Mouse (Mus musculus): ENCODE results near the gene Pou6f1. TPM values are rescaled to one million over a fixed set of nuclear protein-coding genes. Genes with fewer than 3 reads are reported as not detected.
A peak's percentile ranks its signal among the peaks of the same experiment; 100 is the strongest.
"Not testable (repeated sequence)": the region's sequence is repeated elsewhere in the genome, so short reads cannot be mapped to it uniquely, and the experiment has no call there.

The Pou6f1 gene
- polyA plus RNA-seq, 1 experiment from 2014 or later = 4.7 TPM

- WGBS = 86% methylated on average over 12 of the region's 12 CpGs
- peaks cover 70% of the 10 kb centered on the region for H3K27me3 ChIP-seq (ENCODE audit: low read depth, poor library complexity, severe bottlenecking)
- H3K36me3 ChIP-seq = no peaks in the 10 kb centered on the region
Observed at GRCm38 (mm10) chr15:100631454-100632170, 31.8 kb upstream of the Pou6f1 start.

GRCm38 (mm10) chr15:100630126-100630525 lies 30.3 kb upstream of the Pou6f1 start:
- peaks cover 10% of the 10 kb centered on the region for H3K4me1 ChIP-seq
- no peaks in the 10 kb centered on the region for H3K36me3 ChIP-seq
- H3K9me3 ChIP-seq (replicated peaks) = no peaks in the 10 kb centered on the region
- no peak for DNase-seq (ENCODE audit: low spot score)
- H3K27me3 ChIP-seq (ENCODE audit: low read depth, poor library complexity, severe bottlenecking) = peaks cover 55% of the 10 kb centered on the region
- 69% methylated on average over 3 of the region's 3 CpGs for WGBS
- H3K4me3 ChIP-seq = no peak overlapping the region
- no peak overlapping the region for H3K27ac ChIP-seq (replicated peaks)

More at GRCm38 (mm10) chr15:100631454-100632170, 31.8 kb upstream of the Pou6f1 start:
- no peak overlapping the region for H3K27ac ChIP-seq (replicated peaks)
- H3K9me3 ChIP-seq (replicated peaks) = no peaks in the 10 kb centered on the region
- peaks cover 16% of the 10 kb centered on the region for H3K4me1 ChIP-seq
- DNase-seq (ENCODE audit: low spot score) = no peak
- no peak overlapping the region for H3K4me3 ChIP-seq

DNA sequence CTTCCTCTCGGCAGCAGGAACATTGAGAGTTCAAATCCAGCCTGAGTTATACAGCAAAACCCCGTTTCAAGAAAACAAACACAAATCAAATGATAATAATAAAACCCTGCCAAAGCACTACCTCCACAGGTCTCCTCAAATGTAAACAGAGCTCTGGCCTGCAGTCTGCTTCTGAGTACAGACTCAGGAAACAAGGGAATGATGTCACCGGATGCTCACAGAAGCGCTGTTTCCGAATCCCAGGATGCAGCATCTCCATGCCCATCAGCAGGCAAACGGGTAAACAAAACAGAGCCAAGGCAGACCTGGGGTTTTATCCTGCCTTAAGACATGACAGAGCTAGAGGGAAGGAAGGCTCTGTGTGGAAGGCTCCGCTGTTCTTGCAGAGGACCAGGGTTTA lies 29.0 kb upstream of the Pou6f1 start:
- H3K4me3 ChIP-seq = no peak overlapping the region
- H3K27ac ChIP-seq (replicated peaks) = no peak overlapping the region
- WGBS = 58% methylated on average over 7 of the region's 7 CpGs
- DNase-seq (ENCODE audit: low spot score) = no peak
- H3K36me3 ChIP-seq = no peaks in the 10 kb centered on the region
- peaks cover 10% of the 10 kb centered on the region for H3K4me1 ChIP-seq
- peaks cover 43% of the 10 kb centered on the region for H3K27me3 ChIP-seq (ENCODE audit: low read depth, poor library complexity, severe bottlenecking)
- H3K9me3 ChIP-seq (replicated peaks) = no peaks in the 10 kb centered on the region

DNA sequence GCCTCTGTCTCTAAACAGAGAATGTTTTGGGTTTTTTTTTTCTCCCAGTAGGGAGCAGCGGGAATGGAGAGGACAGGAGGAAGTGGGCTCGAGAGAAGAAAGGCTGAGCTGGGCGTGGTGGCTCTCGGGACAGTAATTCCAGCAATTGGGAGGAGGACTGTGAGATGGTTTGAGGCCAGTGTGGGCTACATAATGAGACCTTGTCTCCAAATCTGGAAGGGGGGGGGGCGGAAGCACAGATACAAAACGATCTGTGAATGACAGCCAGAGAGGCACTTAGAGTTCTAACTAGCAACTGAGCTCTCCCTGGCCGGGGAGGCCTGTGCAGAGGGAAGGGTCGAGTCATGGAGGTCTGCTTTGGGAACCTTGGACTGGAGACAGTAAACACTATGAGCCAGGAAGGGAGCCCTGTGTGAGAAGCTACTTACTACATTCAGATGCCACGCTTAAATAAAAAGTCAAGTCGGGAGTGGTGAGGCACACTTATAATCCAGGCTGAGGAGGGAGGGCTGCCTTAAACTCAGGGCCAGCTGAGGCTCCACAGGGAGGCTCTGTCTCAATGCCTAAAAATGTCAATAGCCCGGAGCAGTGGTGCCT lies 28.1 kb upstream of the Pou6f1 start:
- no peak for DNase-seq (ENCODE audit: low spot score)
- peak overlapping the region; percentile 1; the same call in 1 of the 2 replicates for H3K27ac ChIP-seq (replicated peaks)
- 4% methylated on average over 11 of the region's 11 CpGs for WGBS

GRCm38 (mm10) chr15:100627287-100627686 lies 27.5 kb upstream of the Pou6f1 start:
- WGBS = 16% methylated on average over 10 of the region's 10 CpGs
- Histone ChIP-seq H3K36me3 (no peaks in the 10 kb centered on the region), H3K27me3 (ENCODE audit: low read depth, poor library complexity, severe bottlenecking) (peaks cover 28% of the 10 kb centered on the region), H3K4me1 (peaks cover 10% of the 10 kb centered on the region), H3K4me3 (no peak overlapping the region), H3K27ac (replicated peaks) (no peak overlapping the region), H3K9me3 (replicated peaks) (no peaks in the 10 kb centered on the region)
- DNase-seq (ENCODE audit: low spot score) = no peak

More for the DNA sequence above, 28.1 kb upstream of the Pou6f1 start:
- H3K4me1 ChIP-seq = peaks cover 10% of the 10 kb centered on the region
- H3K36me3 ChIP-seq = no peaks in the 10 kb centered on the region
- no peaks in the 10 kb centered on the region for H3K9me3 ChIP-seq (replicated peaks)
- H3K4me3 ChIP-seq = peak overlapping the region; percentile 14; the same call in 1 of the 2 replicates
- H3K27me3 ChIP-seq (ENCODE audit: low read depth, poor library complexity, severe bottlenecking) = peaks cover 34% of the 10 kb centered on the region

- WGBS = 90% methylated on average over 3 of the region's 3 CpGs
Observed at GRCm38 (mm10) chr15:100624435-100624834, 24.7 kb upstream of the Pou6f1 start.

DNA sequence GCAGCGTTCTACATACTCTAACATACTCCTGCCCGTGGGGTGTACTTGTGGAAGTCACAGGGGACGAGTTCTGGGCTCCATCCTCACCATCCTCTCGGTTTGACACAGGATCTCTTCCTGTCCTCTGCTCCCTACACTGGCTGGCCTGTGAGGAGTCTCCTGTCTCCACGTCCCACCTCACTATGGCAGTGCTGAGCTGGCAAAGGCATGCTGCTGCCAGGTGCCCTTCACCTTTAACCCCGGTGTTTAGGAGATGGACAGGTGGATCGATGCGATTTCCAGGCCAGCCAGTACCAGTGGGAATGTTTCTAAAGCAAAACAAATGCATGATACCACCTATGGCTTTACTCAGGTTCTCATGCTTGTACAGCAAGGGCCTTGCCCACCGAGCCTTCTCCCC lies 24.0 kb upstream of the Pou6f1 start:
- no peak overlapping the region for H3K4me3 ChIP-seq
- no peaks in the 10 kb centered on the region for H3K9me3 ChIP-seq (replicated peaks)
- peaks cover 29% of the 10 kb centered on the region for H3K36me3 ChIP-seq
- H3K27me3 ChIP-seq (ENCODE audit: low read depth, poor library complexity, severe bottlenecking) = peaks cover 10% of the 10 kb centered on the region; the same call in 1 of the 2 replicates
- WGBS = 87% methylated on average over 9 of the region's 9 CpGs
- H3K4me1 ChIP-seq = peaks cover 10% of the 10 kb centered on the region
- DNase-seq (ENCODE audit: low spot score) = no peak
- H3K27ac ChIP-seq (replicated peaks) = no peak overlapping the region

More at GRCm38 (mm10) chr15:100624435-100624834, 24.7 kb upstream of the Pou6f1 start:
- H3K9me3 ChIP-seq (replicated peaks) = no peaks in the 10 kb centered on the region
- no peak overlapping the region for H3K27ac ChIP-seq (replicated peaks)
- peaks cover 10% of the 10 kb centered on the region for H3K4me1 ChIP-seq
- peaks cover 17% of the 10 kb centered on the region; the same call in 1 of the 2 replicates for H3K27me3 ChIP-seq (ENCODE audit: low read depth, poor library complexity, severe bottlenecking)
- H3K4me3 ChIP-seq = no peak overlapping the region
- peaks cover 23% of the 10 kb centered on the region for H3K36me3 ChIP-seq
- DNase-seq (ENCODE audit: low spot score) = no peak

DNA sequence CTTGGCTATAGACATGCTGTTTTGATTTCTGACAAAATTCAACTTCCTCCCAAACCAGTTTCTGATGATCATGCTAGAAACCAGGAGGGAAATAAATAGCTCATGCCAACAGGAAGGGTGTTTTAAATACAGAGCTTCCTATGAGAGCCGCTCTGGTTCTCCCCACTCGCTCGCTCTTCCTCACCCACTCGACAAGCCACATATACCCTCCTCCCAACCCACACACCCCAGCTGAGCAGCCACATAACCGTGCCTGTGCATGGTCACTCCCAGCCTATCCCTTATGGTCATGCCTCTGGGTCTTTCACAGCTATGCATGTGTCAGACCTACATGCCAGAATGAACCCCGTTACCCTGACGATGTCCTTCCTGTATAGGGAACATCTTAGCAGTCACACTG lies 22.4 kb upstream of the Pou6f1 start:
- Histone ChIP-seq H3K9me3 (replicated peaks) (no peaks in the 10 kb centered on the region), H3K27me3 (ENCODE audit: low read depth, poor library complexity, severe bottlenecking) (no peaks in the 10 kb centered on the region), H3K36me3 (peaks cover 44% of the 10 kb centered on the region), H3K4me3 (no peak overlapping the region), H3K4me1 (no peaks in the 10 kb centered on the region), H3K27ac (replicated peaks) (no peak overlapping the region)
- 89% methylated on average over 7 of the region's 7 CpGs for WGBS
- DNase-seq (ENCODE audit: low spot score) = no peak

DNA sequence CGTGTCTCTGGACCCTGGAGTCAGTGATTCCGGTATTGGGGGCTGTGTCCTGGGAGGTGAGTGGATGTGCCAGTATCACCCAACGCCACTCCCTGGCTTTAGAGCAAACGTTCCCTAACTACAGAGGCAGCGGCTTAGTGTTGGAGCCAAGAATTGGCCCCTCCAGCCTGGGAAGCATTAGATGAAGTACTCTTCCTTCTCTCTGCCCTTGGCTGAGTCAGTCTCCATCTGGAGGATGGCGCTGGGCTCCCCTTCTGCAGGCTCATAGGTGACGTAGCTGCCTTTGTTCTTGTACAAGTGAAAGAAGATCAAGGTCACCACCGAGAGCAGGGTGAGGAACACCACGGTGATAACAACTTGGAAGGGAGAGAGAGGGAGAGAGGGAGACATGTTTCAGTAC lies 21.9 kb upstream of the Pou6f1 start:
- H3K9me3 ChIP-seq (replicated peaks); H3K27me3 ChIP-seq (ENCODE audit: low read depth, poor library complexity, severe bottlenecking); H3K4me1 ChIP-seq; DNase-seq (ENCODE audit: low spot score); H3K27ac ChIP-seq (replicated peaks); H3K4me3 ChIP-seq: not testable (repeated sequence)
- peaks cover 47% of the 10 kb centered on the region for H3K36me3 ChIP-seq
- 78% methylated on average over 9 of the region's 9 CpGs for WGBS

GRCm38 (mm10) chr15:100619200-100619599 lies 19.4 kb upstream of the Pou6f1 start:
- DNase-seq (ENCODE audit: low spot score) = no peak
- no peak overlapping the region for H3K27ac ChIP-seq (replicated peaks)
- peaks cover 47% of the 10 kb centered on the region for H3K36me3 ChIP-seq
- H3K4me1 ChIP-seq = peaks cover 19% of the 10 kb centered on the region
- H3K4me3 ChIP-seq = no peak overlapping the region
- no peaks in the 10 kb centered on the region for H3K9me3 ChIP-seq (replicated peaks)
- peaks cover 2% of the 10 kb centered on the region; the same call in 1 of the 2 replicates for H3K27me3 ChIP-seq (ENCODE audit: low read depth, poor library complexity, severe bottlenecking)
- 91% methylated on average over 7 of the region's 7 CpGs for WGBS

DNA sequence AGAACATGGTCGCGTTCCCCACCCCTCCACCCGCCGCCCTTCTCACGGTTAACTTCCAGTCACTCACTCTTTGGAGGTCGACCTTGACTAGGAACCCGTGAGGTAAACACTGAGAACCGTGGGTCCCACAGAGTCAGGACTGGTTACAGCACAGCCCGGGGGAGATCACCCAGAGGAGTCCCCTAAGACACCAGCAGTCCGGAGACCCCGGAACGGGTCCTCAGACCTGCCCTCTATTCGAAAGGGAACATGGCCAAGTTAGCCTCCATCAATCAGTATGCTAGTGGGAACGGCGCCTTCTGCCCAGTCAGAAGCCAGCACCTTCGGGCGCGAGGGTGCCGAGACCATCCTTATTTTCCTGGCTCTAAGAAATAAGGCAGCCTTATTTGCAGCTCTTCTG lies 16.4 kb upstream of the Pou6f1 start:
- H3K4me3 ChIP-seq = peak overlapping the region; percentile 92
- no peaks in the 10 kb centered on the region for H3K9me3 ChIP-seq (replicated peaks)
- peaks cover 29% of the 10 kb centered on the region for H3K4me1 ChIP-seq
- peak overlapping the region; percentile 97 for H3K27ac ChIP-seq (replicated peaks)
- no peak for DNase-seq (ENCODE audit: low spot score)
- peaks cover 15% of the 10 kb centered on the region for H3K27me3 ChIP-seq (ENCODE audit: low read depth, poor library complexity, severe bottlenecking)
- 2% methylated on average over 19 of the region's 19 CpGs for WGBS
- peaks cover 42% of the 10 kb centered on the region for H3K36me3 ChIP-seq

GRCm38 (mm10) chr15:100615825-100616220 lies 16.0 kb upstream of the Pou6f1 start:
- 1% methylated on average over 42 of the region's 43 CpGs for WGBS
- peak; percentile 91 for DNase-seq (ENCODE audit: low spot score)
- H3K27ac ChIP-seq (replicated peaks) = peak overlapping the region; percentile 97
- peak overlapping the region; percentile 92 for H3K4me3 ChIP-seq
- H3K9me3 ChIP-seq (replicated peaks) = no peaks in the 10 kb centered on the region
- H3K36me3 ChIP-seq = peaks cover 38% of the 10 kb centered on the region
- H3K4me1 ChIP-seq = peaks cover 29% of the 10 kb centered on the region
- peaks cover 17% of the 10 kb centered on the region for H3K27me3 ChIP-seq (ENCODE audit: low read depth, poor library complexity, severe bottlenecking)
